Mouse (Mus musculus) lung, postnatal 0 days (tissue): ENCODE measurements at regions not wholly inside any gene's neighbourhood (a gene's known extent, or its start where the extent isn't known, plus 50 kb on each side); places are given as distances from the start of the nearest gene placed in this dataset.

ENCODE experiments used
- CTCF ChIP-seq: IDR thresholded peaks from 2 replicates; pipeline ENCODE4 v1.5.1; 2016; ENCODE audit warnings: antibody characterized with exemption, mild to moderate bottlenecking
- EP300 ChIP-seq: IDR thresholded peaks from 2 replicates; pipeline ENCODE4 v1.6.1; 2016; ENCODE audit warnings: antibody characterized with exemption, mild to moderate bottlenecking, control low read depth

DNA sequence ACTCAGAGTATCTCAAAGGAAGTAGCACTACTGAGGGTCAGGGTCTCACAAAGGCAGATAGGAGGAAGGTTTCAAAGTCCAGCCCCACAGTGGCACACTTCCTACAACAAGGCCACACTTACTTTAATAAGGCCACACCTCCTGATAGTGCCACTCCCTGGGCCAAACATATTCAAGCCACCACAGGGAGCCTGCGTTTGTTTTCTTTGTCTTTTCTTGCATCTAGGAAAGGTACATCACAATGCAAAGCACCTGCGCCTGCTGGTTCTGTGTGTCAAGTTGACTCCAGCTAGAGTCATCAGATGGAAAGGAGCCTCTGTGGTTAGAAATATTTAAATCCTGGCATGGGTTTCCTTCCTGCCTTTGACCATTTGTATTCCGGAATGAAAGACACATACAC, 355.4 kb upstream of the Castor2 start:
- no peak for TF ChIP-seq CTCF
- no peak for TF ChIP-seq EP300
